Mouse (Mus musculus): ENCODE results near the gene Mad2l2.

DNA sequence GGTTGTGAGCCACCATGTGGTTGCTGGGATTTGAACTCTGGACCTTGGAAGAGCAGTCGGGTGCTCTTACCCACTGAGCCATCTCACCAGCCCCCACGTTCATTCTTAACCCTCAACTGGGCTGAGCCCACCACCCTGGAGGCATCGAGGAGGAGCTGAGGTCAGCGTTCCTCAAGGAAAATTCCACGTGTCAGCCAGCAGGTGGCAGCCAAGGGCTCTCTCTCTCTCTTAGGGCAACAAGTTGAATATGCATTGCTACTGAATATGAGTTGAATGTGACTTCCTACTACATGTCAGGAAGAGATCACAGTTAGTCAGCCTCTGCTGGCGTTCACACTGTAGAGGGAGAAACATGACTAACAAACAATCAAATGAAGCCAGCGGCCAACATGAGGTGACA, 38.1 kb downstream of the Mad2l2 start:
- TF ChIP-seq CTCF (IDR thresholded peaks at IDR 0.05; ENCODE audit: borderline replicate concordance, insufficient read depth, low read depth, low read length) = peak; percentile 87
- no peak for TF ChIP-seq POLR2A (IDR thresholded peaks at IDR 0.05; ENCODE audit: borderline replicate concordance, insufficient read depth, low read length)

Measured in cerebellum, adult 2 months (tissue).